Mouse (Mus musculus) liver, postnatal 0 days (tissue): ENCODE measurements around the gene Ctnnd1. TPM values are rescaled to one million over a fixed set of nuclear protein-coding genes. Genes with fewer than 3 reads are reported as not detected.
A peak's percentile ranks its signal among the peaks of the same experiment; 100 is the strongest.

Source experiments
- ATAC-seq: fragments of 200-750 bp; cut with Nextera tagmentation; 2 replicates; pipeline ENCODE4 v1.8.0; 2017; ENCODE audit warnings: mild to moderate bottlenecking, moderate library complexity
- DNase-seq: peaks from one replicate; pipeline ENCODE4 v3.0.0-alpha.2; 2016
- H3K27ac ChIP-seq: fragments of 300-500 bp; sonication (generic); 2 replicates; pipeline ENCODE4 v1.5.1; 2014; ENCODE audit warnings: antibody characterized with exemption, moderate library complexity, mild to moderate bottlenecking, low read depth
- H3K27me3 ChIP-seq: fragments of 300-500 bp; sonication (generic); 2 replicates; pipeline ENCODE4 v1.6.1; 2014; ENCODE audit warnings: low read length, control low read depth, mixed read lengths; ENCODE audit not compliant: insufficient read depth
- H3K36me3 ChIP-seq: fragments of 300-500 bp; sonication (generic); replicated peaks from 2 replicates; pipeline ENCODE4 v1.6.1; 2014; ENCODE audit warnings: mild to moderate bottlenecking, control low read depth, low read length, moderate library complexity, mixed read lengths; ENCODE audit not compliant: insufficient read depth
- H3K4me1 ChIP-seq: fragments of 300-500 bp; sonication (generic); 2 replicates; pipeline ENCODE4 v1.6.1; 2014; ENCODE audit warnings: antibody characterized with exemption, mild to moderate bottlenecking, control low read depth; ENCODE audit not compliant: insufficient read depth
- H3K4me2 ChIP-seq: fragments of 300-500 bp; sonication (generic); 2 replicates; pipeline ENCODE4 v1.6.1; 2014; ENCODE audit warnings: low read depth, mild to moderate bottlenecking, low read length, moderate library complexity, mixed read lengths
- H3K4me3 ChIP-seq: fragments of 300-500 bp; sonication (generic); 2 replicates; pipeline ENCODE4 v1.5.1; 2014; ENCODE audit warnings: low read depth, low read length
- H3K9ac ChIP-seq: fragments of 300-500 bp; sonication (generic); replicated peaks from 2 replicates; pipeline ENCODE4 v1.6.1; 2014; ENCODE audit warnings: mild to moderate bottlenecking, moderate library complexity
- H3K9me3 ChIP-seq: fragments of 300-500 bp; sonication (generic); 2 replicates; pipeline ENCODE4 v1.6.1; 2016; ENCODE audit warnings: mild to moderate bottlenecking, control low read depth, low read length, mixed read lengths
- CTCF ChIP-seq: sonication (generic); IDR thresholded peaks from 2 replicates; pipeline ENCODE4 v1.5.1; 2016; ENCODE audit warnings: antibody characterized with exemption, low read depth
- EP300 ChIP-seq: IDR thresholded peaks from 2 replicates; pipeline ENCODE4 v1.6.1; 2016; ENCODE audit warnings: antibody characterized with exemption, low read depth, mild to moderate bottlenecking
- WGBS: fragments of 180-500 bp; shearing (Covaris S2); extraction: QIAGEN DNeasy Blood & Tissue Kit; methylation state at CpG from one replicate; pipeline ENCODE4 v1.1.7; 2014; ENCODE audit not compliant: insufficient replicate concordance; 5-methylcytosine and 5-hydroxymethylcytosine counted together
- polyA plus RNA-seq: library from polyadenylated mRNA; unstranded; fragments of >200 nt; fragmentation: Nextera tagmentation; extraction: Ambion mirVana; gene quantifications from 2 replicates; pipeline ENCODE4 v1.2.1, GENCODE M21; 2015

Ctnnd1 gene
- polyA plus RNA-seq, 1 experiment from 2014 or later = 9.0 TPM

GRCm38 (mm10) chr2:84581208-84581607, 69.4 kb downstream of the Ctnnd1 start:
- 85% methylated on average over 2 of the region's 3 CpGs for WGBS
- Histone ChIP-seq H3K27ac (no peak overlapping the region), H3K36me3 (0 out of 2 replicates have a peak, but pooled peaks cover 2% of the 10 kb centered on the region), H3K27me3 (no peaks in the 10 kb centered on the region), H3K4me3 (no peak overlapping the region), H3K9ac (no peak overlapping the region), H3K4me1 (no peaks in the 10 kb centered on the region), H3K4me2 (no peak overlapping the region), H3K9me3 (no peaks in the 10 kb centered on the region)
- TF ChIP-seq CTCF (peak; percentile 57), EP300 (no peak)
- DNase-seq (no peak), ATAC-seq (no peak)

DNA sequence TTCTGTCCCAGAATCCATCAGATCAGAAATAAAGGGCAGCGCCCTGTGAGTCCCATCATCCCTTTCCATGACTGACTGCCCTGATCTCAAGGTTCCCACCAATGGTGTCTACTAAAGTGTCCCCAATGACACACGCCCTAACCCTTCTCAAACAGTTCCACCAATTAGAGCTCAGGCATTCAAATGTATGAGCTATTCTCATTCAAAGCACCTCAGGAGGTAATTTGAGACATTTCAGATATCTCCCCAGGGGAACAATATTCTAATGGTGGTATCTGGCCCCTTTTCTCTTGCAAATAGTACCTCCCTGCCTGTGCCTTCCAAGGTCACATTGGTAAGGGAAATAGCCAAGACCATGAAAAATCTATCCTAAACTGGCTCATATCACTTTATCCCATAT, 71.3 kb downstream of the Ctnnd1 start:
- H3K4me2 ChIP-seq = no peak overlapping the region
- H3K27me3 ChIP-seq = no peaks in the 10 kb centered on the region
- DNase-seq (no peak), ATAC-seq (no peak)
- no peaks in the 10 kb centered on the region for H3K4me1 ChIP-seq
- H3K4me3 ChIP-seq = no peak overlapping the region
- no peaks in the 10 kb centered on the region for H3K9me3 ChIP-seq
- H3K36me3 ChIP-seq = 0 out of 2 replicates have a peak, but pooled peaks cover 2% of the 10 kb centered on the region
- H3K9ac ChIP-seq = no peak overlapping the region
- H3K27ac ChIP-seq = no peak overlapping the region
- WGBS = 84% methylated on average over 2 of the region's 2 CpGs
- TF ChIP-seq CTCF = no peak
- no peak for TF ChIP-seq EP300

DNA sequence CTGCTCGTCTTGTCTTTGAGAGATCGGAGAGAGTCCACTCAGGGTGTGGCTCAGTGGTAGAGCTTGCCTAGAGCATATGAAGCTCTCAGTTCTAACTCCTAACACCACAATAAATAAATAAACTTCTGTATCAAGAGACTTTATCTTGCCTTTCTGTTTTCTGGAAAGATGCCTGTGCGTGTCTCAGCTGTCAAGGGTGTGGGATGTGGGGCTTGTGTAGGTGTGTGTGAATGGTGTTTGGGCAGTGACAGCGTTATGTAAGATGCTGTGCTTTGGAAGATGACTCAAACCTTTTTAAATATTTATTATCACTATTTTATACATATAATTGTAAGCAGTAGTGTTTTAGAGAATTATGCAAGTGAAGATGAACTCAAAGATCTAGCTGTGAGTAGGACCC, 76.4 kb downstream of the Ctnnd1 start:
- 80% methylated on average over 4 of the region's 4 CpGs for WGBS
- H3K36me3 ChIP-seq = 0 out of 2 replicates have a peak, but pooled peaks cover 2% of the 10 kb centered on the region
- TF ChIP-seq EP300 (no peak), CTCF (no peak)
- no peaks in the 10 kb centered on the region for H3K27me3 ChIP-seq
- H3K4me1 ChIP-seq = no peaks in the 10 kb centered on the region
- H3K4me2 ChIP-seq = no peak overlapping the region
- H3K4me3 ChIP-seq = no peak overlapping the region
- no peak overlapping the region for H3K9ac ChIP-seq
- ATAC-seq (no peak), DNase-seq (no peak)
- H3K9me3 ChIP-seq = no peaks in the 10 kb centered on the region
- H3K27ac ChIP-seq = no peak overlapping the region

GRCm38 (mm10) chr2:84556888-84557514, 93.6 kb downstream of the Ctnnd1 start:
- ATAC-seq (no peak), DNase-seq (no peak)
- 40% methylated on average over 10 of the region's 10 CpGs for WGBS
- TF ChIP-seq CTCF (0 out of 2 replicates have a peak, but pooled peaks have one; percentile 27), EP300 (no peak)
- H3K9ac ChIP-seq = no peak overlapping the region
- H3K4me2 ChIP-seq = peak overlapping the region; percentile 29
- no peaks in the 10 kb centered on the region for H3K27me3 ChIP-seq
- H3K4me3 ChIP-seq = no peak overlapping the region
- H3K27ac ChIP-seq = no peak overlapping the region
- no peaks in the 10 kb centered on the region for H3K9me3 ChIP-seq
- no peaks in the 10 kb centered on the region for H3K36me3 ChIP-seq
- H3K4me1 ChIP-seq = no peaks in the 10 kb centered on the region

DNA sequence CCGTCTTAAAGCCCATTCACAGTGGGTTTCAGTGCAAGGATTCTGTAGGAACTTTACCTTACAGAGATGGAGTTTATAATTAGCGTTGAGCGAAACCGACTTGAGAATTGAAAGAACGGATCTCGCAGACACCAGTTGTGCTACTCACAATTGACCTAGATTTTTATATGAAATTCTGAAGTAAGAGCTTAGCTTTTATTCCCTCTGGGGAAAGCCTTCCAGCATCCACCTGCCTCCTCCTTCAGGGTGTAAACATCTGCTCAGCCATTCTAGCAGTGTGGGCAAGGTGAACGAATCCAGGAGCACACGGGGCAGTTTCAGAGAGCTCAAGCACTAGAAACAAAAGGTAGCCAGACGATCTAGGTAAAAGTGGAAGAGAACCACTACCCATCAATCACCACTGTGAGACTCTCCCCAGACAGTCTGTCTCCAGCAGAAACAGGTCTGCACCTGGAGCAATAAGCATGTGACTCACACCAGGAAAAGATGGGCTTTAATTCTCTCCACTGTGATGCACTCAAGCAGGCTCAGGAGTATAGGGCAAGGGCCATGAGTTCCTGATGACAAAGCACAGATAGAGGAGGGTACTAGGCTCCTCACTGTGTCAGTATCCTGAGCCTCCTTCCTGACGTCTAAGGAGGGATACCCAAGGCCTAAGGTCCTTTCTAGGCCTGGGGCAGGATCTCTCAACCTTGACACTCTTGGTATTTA, 99.0 kb downstream of the Ctnnd1 start:
- Histone ChIP-seq H3K27ac (no peak overlapping the region), H3K9me3 (no peaks in the 10 kb centered on the region), H3K9ac (no peak overlapping the region), H3K27me3 (no peaks in the 10 kb centered on the region), H3K4me3 (no peak overlapping the region), H3K4me2 (no peak overlapping the region), H3K4me1 (no peaks in the 10 kb centered on the region), H3K36me3 (no peaks in the 10 kb centered on the region)
- DNase-seq (no peak), ATAC-seq (no peak)
- WGBS = 74% methylated on average over 10 of the region's 10 CpGs
- TF ChIP-seq CTCF = no peak
- TF ChIP-seq EP300 = no peak

Other genes with a start within 250 kb of the Ctnnd1 start
- 9.4 and 12.8 TPM in 2 replicates for gene Calcrl, start 225.4 kb downstream of the Ctnnd1 start, polyA plus RNA-seq
- gene Tfpi, start 174.0 kb downstream of the Ctnnd1 start, polyA plus RNA-seq = 12.2 and 15.2 TPM in 2 replicates
- gene Btbd18, start 8.3 kb upstream of the Ctnnd1 start, polyA plus RNA-seq = not detected in 2 replicates
- gene Selenoh, start 20.0 kb upstream of the Ctnnd1 start, polyA plus RNA-seq = 53.6 and 57.6 TPM in 2 replicates
- not detected in 2 replicates for gene Gm28635, start 27.3 kb upstream of the Ctnnd1 start, polyA plus RNA-seq
- 12.7 and 13.2 TPM in 2 replicates for gene Med19, start 27.6 kb upstream of the Ctnnd1 start, polyA plus RNA-seq
- 55.9 and 60.6 TPM in 2 replicates for gene Tmx2, start 28.4 kb upstream of the Ctnnd1 start, polyA plus RNA-seq
- gene Zdhhc5, start 64.4 kb upstream of the Ctnnd1 start, polyA plus RNA-seq = 11.3 and 13.4 TPM in 2 replicates
- gene Clp1, start 76.6 kb upstream of the Ctnnd1 start, polyA plus RNA-seq = 31.7 and 32.1 TPM in 2 replicates
- gene Ypel4, start 83.3 kb upstream of the Ctnnd1 start, polyA plus RNA-seq = 18.4 and 20.9 TPM in 2 replicates
- gene Gm19426, start 92.9 kb upstream of the Ctnnd1 start, polyA plus RNA-seq = 1.2 and 1.3 TPM in 2 replicates
- 344 and 356 TPM in 2 replicates for gene Serping1, start 124.7 kb upstream of the Ctnnd1 start, polyA plus RNA-seq
- gene Ube2l6, start 148.1 kb upstream of the Ctnnd1 start, polyA plus RNA-seq = 276 and 305 TPM in 2 replicates
- gene Smtnl1, start 171.9 kb upstream of the Ctnnd1 start, polyA plus RNA-seq = 0.15 and 0.98 TPM in 2 replicates
- gene Timm10, start 176.2 kb upstream of the Ctnnd1 start, polyA plus RNA-seq = 59.8 and 63.9 TPM in 2 replicates
- 67.8 and 74.2 TPM in 2 replicates for gene Slc43a1, start 188.1 kb upstream of the Ctnnd1 start, polyA plus RNA-seq
- gene Rtn4rl2, start 235.9 kb upstream of the Ctnnd1 start, polyA plus RNA-seq = 0.14 and 0.31 TPM in 2 replicates